Mouse (Mus musculus) cortical plate, adult 2 months (tissue): ENCODE results near the gene Cdh4.

ENCODE experiments used
- CTCF ChIP-seq: fragments of 200-500 bp; IDR thresholded peaks from 2 replicates; pipeline ENCODE4 v1.5.1; 2011; ENCODE audit warnings: mild to moderate bottlenecking, control low read depth, low read length; ENCODE audit not compliant: insufficient read depth; ENCODE audit errors: extremely low read depth
- POLR2A ChIP-seq: fragments of 200-500 bp; IDR thresholded peaks from 2 replicates; pipeline ENCODE4 v1.6.1; 2011; ENCODE audit warnings: mild to moderate bottlenecking, low read length, control low read depth; ENCODE audit not compliant: insufficient read depth; ENCODE audit errors: extremely low read depth

DNA sequence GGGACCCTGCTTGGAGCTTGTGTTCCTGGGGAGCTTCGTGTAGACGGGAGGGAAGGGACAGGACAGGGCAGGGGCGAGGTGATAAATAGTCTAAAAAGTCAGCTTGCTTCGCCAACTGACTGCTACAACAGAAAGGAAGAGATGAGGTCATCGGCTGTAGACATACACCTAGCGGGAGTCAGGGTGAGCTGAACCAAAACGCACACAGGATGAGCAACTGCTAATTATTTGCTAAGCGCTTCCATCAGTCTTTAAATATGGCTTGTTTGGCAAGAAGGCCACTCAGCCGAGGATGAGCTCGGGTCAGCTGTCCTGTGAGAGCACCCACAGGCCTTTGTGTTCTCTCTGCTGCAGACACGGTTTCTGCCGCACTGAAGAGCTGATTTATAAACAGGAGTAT, 470.7 kb downstream of the Cdh4 start:
- TF ChIP-seq POLR2A, result no peak
- no peak for TF ChIP-seq CTCF
